Mouse (Mus musculus) R1 (cell line): ENCODE data around the gene Prdm1.

ENCODE experiments used
- DNase-seq: peaks from one replicate; pipeline ENCODE4 v3.0.0-alpha.2; 2018; ENCODE audit warnings: low read depth, low spot score

The Prdm1 gene

GRCm38 (mm10) chr10:44420211-44420610, 108.1 kb downstream of the Prdm1 start:
- DNase-seq = no peak

DNA sequence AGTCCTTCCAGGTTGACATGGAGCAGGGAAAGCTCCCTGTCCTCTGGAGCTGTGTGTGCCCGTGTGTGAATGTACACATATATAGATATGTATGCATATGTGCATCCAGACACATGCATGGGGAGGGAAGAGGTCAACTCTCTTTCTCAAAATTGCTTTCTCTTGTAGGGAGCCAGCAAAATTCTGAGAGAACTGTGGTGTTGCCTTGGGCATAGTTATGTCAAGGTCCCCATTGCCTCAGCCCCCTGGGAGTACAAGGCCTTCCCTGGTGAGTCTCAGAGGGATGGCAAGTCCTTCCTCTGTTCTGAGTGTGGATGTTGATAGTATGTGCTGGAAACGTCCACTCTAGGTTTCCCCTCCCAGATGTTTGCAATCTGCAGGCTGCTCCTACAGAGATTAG, 109.4 kb downstream of the Prdm1 start:
- DNase-seq = no peak

GRCm38 (mm10) chr10:44415576-44415975, 112.7 kb downstream of the Prdm1 start:
- no peak for DNase-seq

- DNase-seq = no peak
These were observed 118.3 kb downstream of the Prdm1 start for GRCm38 (mm10) chr10:44409958-44410357.

- DNase-seq = peak; percentile 87
These were observed 119.2 kb downstream of the Prdm1 start for GRCm38 (mm10) chr10:44409054-44409453.

DNA sequence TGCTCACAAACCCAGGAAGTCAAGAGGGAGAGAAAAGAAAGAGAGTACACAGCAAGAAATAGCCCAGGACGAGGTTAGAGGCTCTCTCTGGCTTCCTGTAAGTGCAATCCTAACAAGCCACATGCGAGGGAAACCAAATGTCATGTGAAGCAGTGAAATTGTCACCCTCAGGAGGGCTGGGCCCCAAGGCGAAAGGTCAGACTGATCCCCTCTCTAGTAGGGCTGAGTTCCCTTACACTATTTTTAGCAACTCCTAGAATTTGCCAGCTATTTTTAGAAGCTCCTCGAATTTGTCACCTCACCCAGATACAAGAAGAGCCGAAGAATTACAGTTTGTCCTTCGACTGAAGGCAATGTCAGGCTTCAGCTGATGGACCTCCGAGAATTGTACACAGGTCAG, 124.9 kb downstream of the Prdm1 start:
- DNase-seq = no peak

DNA sequence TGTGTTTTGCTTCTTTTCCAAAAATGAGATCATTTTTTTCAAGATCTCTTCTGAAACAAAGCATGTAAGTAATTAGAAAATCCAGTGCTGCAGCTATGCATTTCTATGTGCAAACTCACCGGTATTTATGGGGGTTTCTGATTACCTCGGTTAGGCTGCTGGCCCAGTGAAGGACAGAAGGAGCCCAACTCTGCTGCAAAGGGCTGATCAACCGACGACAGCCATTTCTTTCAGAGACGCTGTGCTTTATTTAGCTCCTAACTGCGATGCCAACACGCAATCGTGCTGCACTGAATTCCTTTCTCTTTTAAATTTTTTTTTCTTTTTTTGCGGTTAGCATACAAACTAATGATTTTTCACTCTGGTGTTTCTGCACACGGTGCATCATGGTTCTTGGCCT, 126.7 kb downstream of the Prdm1 start:
- DNase-seq = no peak

- DNase-seq = no peak
These were observed 127.7 kb downstream of the Prdm1 start for GRCm38 (mm10) chr10:44400602-44401001.

GRCm38 (mm10) chr10:44400119-44400518, 128.2 kb downstream of the Prdm1 start:
- DNase-seq = no peak

DNA sequence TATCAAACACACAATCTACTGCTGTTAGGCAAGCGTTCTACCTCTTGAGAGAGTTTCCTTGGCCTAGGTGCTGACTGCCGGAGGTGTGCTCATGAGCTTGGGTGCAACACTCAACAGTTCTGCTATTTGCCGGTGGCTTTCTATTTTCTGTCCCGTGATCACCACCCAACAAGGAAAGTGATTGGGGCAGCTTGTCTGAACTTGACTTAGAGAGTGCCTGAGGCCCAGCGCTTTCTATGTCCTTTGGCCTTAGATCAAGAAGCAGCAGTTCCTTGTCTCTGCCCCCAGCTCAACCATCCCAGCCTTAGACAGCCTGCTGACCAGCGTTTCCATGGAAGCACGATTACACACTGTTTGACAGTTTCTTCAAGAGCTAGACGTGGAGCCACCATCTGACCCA, 135.4 kb downstream of the Prdm1 start:
- DNase-seq = peak; percentile 42

GRCm38 (mm10) chr10:44391509-44392290, 136.6 kb downstream of the Prdm1 start:
- DNase-seq = peak; percentile 98

GRCm38 (mm10) chr10:44390286-44390685, 138.0 kb downstream of the Prdm1 start:
- DNase-seq = peak; percentile 86

- no peak for DNase-seq
These were observed 139.5 kb downstream of the Prdm1 start for GRCm38 (mm10) chr10:44388706-44389233.
